ENCODE assay signal across 14 mouse cellular contexts in the genomic region with DNA sequence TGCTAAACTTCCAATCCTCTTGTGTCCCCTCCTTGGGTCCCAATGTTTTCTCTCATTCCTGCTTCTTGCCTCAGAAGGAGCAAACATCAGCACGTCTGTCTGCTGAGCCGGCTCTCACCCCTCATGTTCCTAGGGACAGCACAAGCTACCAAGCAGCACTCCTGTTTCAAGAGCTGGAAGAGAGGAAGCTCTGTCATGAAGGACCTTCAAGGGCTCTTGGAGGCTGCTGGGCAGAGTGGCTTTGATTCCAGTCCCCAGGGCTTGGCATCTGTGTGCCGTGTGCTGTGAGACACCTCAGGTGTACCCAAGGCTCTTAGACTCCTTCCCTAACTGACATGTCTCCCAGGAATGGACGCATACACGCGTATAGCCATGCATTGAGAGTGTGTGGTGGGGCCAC. TPM values are rescaled to one million over a fixed set of nuclear protein-coding genes. Genes with fewer than 3 reads are reported as not detected.
A peak's percentile ranks its signal among the peaks of the same experiment; 100 is the strongest.
DNase-seq lines count a peak whose midpoint lies in the region; ATAC-seq and TF ChIP-seq lines count a peak whose summit lies in the region.
"Had no signal": no experiment of that assay in that cellular context is flagged by ENCODE, and none has a peak within 500 bp of the region (broad histone marks: within the 10 kb centered on the region; RNA-seq: fewer than 3 reads in every experiment).

No protein-coding gene starts in this region.

- no peak for TF ChIP-seq CTCF in lung, adult 2 months (IDR thresholded peaks at IDR 0.05; ENCODE audit: insufficient read depth, low read length)

- no peak for TF ChIP-seq POLR2A in lung, adult 2 months (IDR thresholded peaks at IDR 0.05; ENCODE audit: borderline replicate concordance, extremely low read depth, low read depth, low read length)

- H3K4me2 ChIP-seq in embryonic facial prominence, embryonic 14.5 days (ENCODE audit: low read depth, low read length): no peak overlapping the region
- H3K4me2 ChIP-seq in limb, embryonic 13.5 days (replicated peaks): no peak overlapping the region
- H3K4me2 ChIP-seq: forebrain, embryonic 15.5 days had no signal

- WGBS in embryonic facial prominence, embryonic 14.5 days: 78% methylated on average over 6 of the region's 6 CpGs
- WGBS in embryonic facial prominence, embryonic 10.5 days: 88% methylated on average over 6 of the region's 6 CpGs
- 88% methylated on average over 6 of the region's 6 CpGs for WGBS in limb, embryonic 13.5 days
- 80% methylated on average over 6 of the region's 6 CpGs for WGBS in limb, embryonic 10.5 days
- WGBS in lung, adult 2 months: 72% methylated on average over 6 of the region's 6 CpGs

- no peak for DNase-seq in embryonic facial prominence, embryonic 14.5 days (ENCODE audit: low spot score)
- DNase-seq in embryonic facial prominence, embryonic 10.5 days (ENCODE audit: low spot score): no peak
- DNase-seq in limb, embryonic 10.5 days (ENCODE audit: low spot score): no peak
- peak; percentile 25 for DNase-seq in lung, adult 2 months
- peak; percentile 45 to 66 for DNase-seq in lung, postnatal 4 days
- DNase-seq in urinary bladder, postnatal 25 days (ENCODE audit: low spot score): no peak
- DNase-seq in adrenal gland, postnatal 10 days: no peak

- H3K36me3 ChIP-seq in embryonic facial prominence, embryonic 14.5 days (ENCODE audit: control insufficient read depth, insufficient read depth, low read length): peaks cover 53% of the 10 kb centered on the region
- peaks cover 63% of the 10 kb centered on the region for H3K36me3 ChIP-seq in embryonic facial prominence, embryonic 10.5 days (replicated peaks)
- peaks cover 54% of the 10 kb centered on the region for H3K36me3 ChIP-seq in limb, embryonic 13.5 days
- peaks cover 66% of the 10 kb centered on the region for H3K36me3 ChIP-seq in limb, embryonic 10.5 days

- 0 out of 2 replicates have a peak, but pooled peaks have one; percentile 1 for ATAC-seq in embryonic facial prominence, embryonic 14.5 days (ENCODE audit: low read depth)
- ATAC-seq in limb, embryonic 13.5 days (ENCODE audit: low FRiP score, low read depth): 0 out of 2 replicates have a peak, but pooled peaks have one; percentile 1

- 0 out of 2 replicates have a peak, but pooled peaks cover 5% of the 10 kb centered on the region for H3K27me3 ChIP-seq in embryonic facial prominence, embryonic 14.5 days (replicated peaks; ENCODE audit: control insufficient read depth, insufficient read depth, low read length)
- peaks cover 26% of the 10 kb centered on the region for H3K27me3 ChIP-seq in embryonic facial prominence, embryonic 10.5 days (replicated peaks; ENCODE audit: low read depth, poor library complexity, severe bottlenecking)
- peaks cover 15% of the 10 kb centered on the region for H3K27me3 ChIP-seq in limb, embryonic 13.5 days
- peaks cover 23% of the 10 kb centered on the region for H3K27me3 ChIP-seq in limb, embryonic 10.5 days (ENCODE audit: low read depth, poor library complexity, severe bottlenecking)

- no peak overlapping the region; the same call in 1 of the 2 replicates for H3K9ac ChIP-seq in embryonic facial prominence, embryonic 14.5 days (ENCODE audit: low read depth, low read length)
- H3K9ac ChIP-seq in limb, embryonic 13.5 days: no peak overlapping the region
- H3K9ac ChIP-seq: forebrain, embryonic 15.5 days had no signal

- no peak overlapping the region for H3K27ac ChIP-seq in embryonic facial prominence, embryonic 14.5 days (replicated peaks; ENCODE audit: low read depth, low read length)
- H3K27ac ChIP-seq in embryonic facial prominence, embryonic 10.5 days (replicated peaks): no peak overlapping the region
- no peak overlapping the region for H3K27ac ChIP-seq in limb, embryonic 13.5 days
- no peak overlapping the region for H3K27ac ChIP-seq in limb, embryonic 10.5 days
- H3K27ac ChIP-seq: forebrain, embryonic 15.5 days had no signal

- H3K4me1 ChIP-seq in embryonic facial prominence, embryonic 14.5 days (ENCODE audit: control insufficient read depth, insufficient read depth, low read length): no peaks in the 10 kb centered on the region
- peaks cover 40% of the 10 kb centered on the region for H3K4me1 ChIP-seq in embryonic facial prominence, embryonic 10.5 days
- peaks cover 12% of the 10 kb centered on the region for H3K4me1 ChIP-seq in limb, embryonic 13.5 days
- H3K4me1 ChIP-seq in limb, embryonic 10.5 days: peaks cover 36% of the 10 kb centered on the region
- peaks cover 3% of the 10 kb centered on the region; the same call in 1 of the 2 replicates for H3K4me1 ChIP-seq in lung, adult 2 months (ENCODE audit: control insufficient read depth, insufficient read depth, low read length)

- H3K9me3 ChIP-seq in embryonic facial prominence, embryonic 14.5 days (ENCODE audit: control insufficient read depth, low read length): no peaks in the 10 kb centered on the region
- no peaks in the 10 kb centered on the region for H3K9me3 ChIP-seq in embryonic facial prominence, embryonic 10.5 days
- no peaks in the 10 kb centered on the region for H3K9me3 ChIP-seq in limb, embryonic 13.5 days
- H3K9me3 ChIP-seq in limb, embryonic 10.5 days (replicated peaks): no peaks in the 10 kb centered on the region
- H3K9me3 ChIP-seq: forebrain, embryonic 15.5 days had no signal

- no peak overlapping the region for H3K4me3 ChIP-seq in embryonic facial prominence, embryonic 14.5 days (ENCODE audit: low read depth, low read length)
- H3K4me3 ChIP-seq in embryonic facial prominence, embryonic 10.5 days: no peak overlapping the region
- H3K4me3 ChIP-seq in limb, embryonic 13.5 days: no peak overlapping the region
- no peak overlapping the region for H3K4me3 ChIP-seq in limb, embryonic 10.5 days
- no peak overlapping the region for H3K4me3 ChIP-seq in lung, adult 2 months (replicated peaks; ENCODE audit: extremely low read depth, low read depth, low read length)
- H3K4me3 ChIP-seq: erythroblast, embryonic 14.5 days; forebrain, embryonic 15.5 days; myocyte had no signal

RNA-seq across cellular contexts. Expression of a gene that starts 17.2 kb away (rescaled TPM):
- polyA plus RNA-seq in embryonic facial prominence, embryonic 14.5 days (2014; fragmentation: Nextera tagmentation; extraction: Ambion mirVana): 34.5 and 38.8 TPM in 2 replicates
- 49.2 and 50.1 TPM in 2 replicates for polyA plus RNA-seq in embryonic facial prominence, embryonic 10.5 days (2016; fragmentation: Nextera tagmentation; extraction: Ambion mirVana)
- 46.0 and 48.2 TPM in 2 replicates for polyA plus RNA-seq in limb, embryonic 13.5 days (2015; fragmentation: Nextera tagmentation; extraction: Ambion mirVana)
- polyA plus RNA-seq in limb, embryonic 10.5 days (2016; fragmentation: Nextera tagmentation; extraction: Ambion mirVana): 45.8 and 56.5 TPM in 2 replicates
- 35.0 and 49.1 TPM in 2 replicates for polyA plus RNA-seq in lung, adult 2 months (2012; rRNA removed)
- 10 to 100 TPM; 23.1 to 35.2 TPM for total RNA-seq in adrenal gland, postnatal 10 days (2021)

RNA-seq across cellular contexts. Expression of a gene that starts 20.4 kb away (rescaled TPM):
- 2.1 and 2.8 TPM in 2 replicates for polyA plus RNA-seq in embryonic facial prominence, embryonic 14.5 days (2014; fragmentation: Nextera tagmentation; extraction: Ambion mirVana)
- 84.4 and 151 TPM in 2 replicates for polyA plus RNA-seq in embryonic facial prominence, embryonic 10.5 days (2016; fragmentation: Nextera tagmentation; extraction: Ambion mirVana)
- polyA plus RNA-seq in limb, embryonic 13.5 days (2015; fragmentation: Nextera tagmentation; extraction: Ambion mirVana): 0.94 and 2.3 TPM in 2 replicates
- 0.33 and 1.1 TPM in 2 replicates for polyA plus RNA-seq in limb, embryonic 10.5 days (2016; fragmentation: Nextera tagmentation; extraction: Ambion mirVana)
- polyA plus RNA-seq in lung, adult 2 months (2012; rRNA removed): 0.09 TPM in 1 of 2 replicates, not detected in the other
- under 1 TPM in 1 of 2 experiments, not detected in 1; 0.76 TPM for total RNA-seq in adrenal gland, postnatal 10 days (2021)
- total RNA-seq: adrenal gland, postnatal 36 days; heart, adult 8-10 months; heart, postnatal 10 days had no signal
- polyA plus RNA-seq: erythroblast, embryonic 14.5 days; myocyte had no signal

RNA-seq across cellular contexts. Expression of a gene that starts 52.7 kb away (rescaled TPM):
- polyA plus RNA-seq in embryonic facial prominence, embryonic 14.5 days (2014; fragmentation: Nextera tagmentation; extraction: Ambion mirVana): 0.98 and 1.3 TPM in 2 replicates
- polyA plus RNA-seq in embryonic facial prominence, embryonic 10.5 days (2016; fragmentation: Nextera tagmentation; extraction: Ambion mirVana): 0.45 and 1.4 TPM in 2 replicates
- 1.2 and 1.8 TPM in 2 replicates for polyA plus RNA-seq in limb, embryonic 13.5 days (2015; fragmentation: Nextera tagmentation; extraction: Ambion mirVana)
- polyA plus RNA-seq in limb, embryonic 10.5 days (2016; fragmentation: Nextera tagmentation; extraction: Ambion mirVana): 0.55 and 2.4 TPM in 2 replicates
- polyA plus RNA-seq in lung, adult 2 months (2012; rRNA removed): 51.1 and 56.8 TPM in 2 replicates
- total RNA-seq in adrenal gland, postnatal 10 days (2021): 10 to 100 TPM in 1 of 2 experiments, 1 to 10 TPM in 1; 8.1 to 12.7 TPM
- polyA plus RNA-seq: forebrain, embryonic 15.5 days had no signal

Comparison
In these comparisons a context has a peak if more than half of its experiments do, and no peak if none do; other contexts are left out.
1. RNA of a gene that starts 20.4 kb away (polyA plus RNA-seq): 84.4 to 151 TPM in embryonic facial prominence, embryonic 10.5 days; 2.1 to 2.8 TPM in embryonic facial prominence, embryonic 14.5 days, 0.94 to 2.3 TPM in limb, embryonic 13.5 days, 0.33 to 1.1 TPM in limb, embryonic 10.5 days and 0.09 TPM in lung, adult 2 months; every median in the first group is over 10 times any median in the second.
2. DNase-seq: peak in lung, adult 2 months (single experiment) and lung, postnatal 4 days (2 of 2); none in embryonic facial prominence, embryonic 14.5 days (single experiment), embryonic facial prominence, embryonic 10.5 days (single experiment), limb, embryonic 10.5 days (single experiment), urinary bladder, postnatal 25 days (single experiment) and adrenal gland, postnatal 10 days (single experiment).
3. RNA of a gene that starts 52.7 kb away (polyA plus RNA-seq): 51.1 to 56.8 TPM in lung, adult 2 months; 0.55 to 2.4 TPM in limb, embryonic 10.5 days, 0.45 to 1.4 TPM in embryonic facial prominence, embryonic 10.5 days, 0.98 to 1.3 TPM in embryonic facial prominence, embryonic 14.5 days and 1.2 to 1.8 TPM in limb, embryonic 13.5 days; every median in the first group is over 10 times any median in the second.